ENCODE assay signal across 27 mouse cellular contexts in the genomic region with DNA sequence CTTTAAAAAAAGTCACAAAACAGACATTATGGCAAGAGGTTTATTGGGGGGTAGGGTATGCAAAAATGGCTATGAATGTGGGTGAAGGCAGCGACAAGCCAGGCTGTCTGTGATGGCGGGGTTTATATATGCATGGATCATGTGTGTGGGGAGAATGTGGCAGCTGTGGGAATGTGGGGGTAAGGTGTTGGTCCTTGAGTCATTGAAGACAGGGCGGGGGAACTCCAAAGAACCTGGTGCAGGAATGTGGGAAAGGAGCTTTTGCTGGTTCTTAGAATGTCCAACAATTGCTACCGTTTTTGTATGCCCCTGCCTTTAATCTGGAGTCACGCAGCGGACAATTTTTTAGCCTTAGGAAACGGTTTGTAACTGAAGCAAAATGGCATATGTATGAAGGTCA. TPM values are rescaled to one million over a fixed set of nuclear protein-coding genes. Genes with fewer than 3 reads are reported as not detected.
DNase-seq lines count a peak whose midpoint lies in the region; ATAC-seq and TF ChIP-seq lines count a peak whose summit lies in the region.
"Had no signal": no experiment of that assay in that cellular context is flagged by ENCODE, and none has a peak within 500 bp of the region (broad histone marks: within the 10 kb centered on the region; RNA-seq: fewer than 3 reads in every experiment).

No protein-coding gene starts in this region.

- no peak for DNase-seq in frontal cortex, postnatal 14 days (ENCODE audit: low spot score in 2 of 2)
- DNase-seq in R1 (ENCODE audit: low read depth, low spot score) = peak; percentile 73
- DNase-seq in telencephalon, adult 2 months (ENCODE audit: low read depth, low spot score) = peak; percentile 24
- no peak for DNase-seq in gastrocnemius, postnatal 36 days
- DNase-seq: adrenal gland, adult 2 months; adrenal gland, postnatal 14 days; cerebellum, adult 11-12 months; cerebellum, adult 8-10 months; cerebellum, postnatal 10 days; cerebellum, postnatal 36 days; embryo, embryonic 11 days; gastrocnemius, adult 2 months; gastrocnemius, postnatal 14 days; heart, adult 2 months; heart, postnatal 14 days had no signal

- no peaks in the 10 kb centered on the region for H3K27me3 ChIP-seq in E14TG2a.4 (ENCODE audit: insufficient read depth, low read length)
- H3K27me3 ChIP-seq: forebrain, embryonic 15.5 days; heart, embryonic 13.5 days; hindbrain, embryonic 12.5 days; hindbrain, embryonic 15.5 days had no signal

- peak; percentile 56 for ATAC-seq in frontal cortex, adult (ENCODE audit: low TSS enrichment)
- no peak for ATAC-seq in megakaryocyte, adult 5-6 weeks (ENCODE audit: poor library complexity, severe bottlenecking)
- ATAC-seq: forebrain, embryonic 15.5 days had no signal

- intact Hi-C loops in gastrocnemius, postnatal 36 days (cut with DNase I) = no loop called here

- H3K36me3 ChIP-seq in E14TG2a.4 (ENCODE audit: insufficient read depth, low read length) = peaks cover 59% of the 10 kb centered on the region
- H3K36me3 ChIP-seq: embryonic facial prominence, embryonic 10.5 days; embryonic facial prominence, embryonic 13.5 days; forebrain, embryonic 12.5 days; forebrain, embryonic 15.5 days; heart, embryonic 10.5 days; heart, embryonic 13.5 days; hindbrain, embryonic 12.5 days; hindbrain, embryonic 15.5 days had no signal

- TF ChIP-seq CTCF in E14TG2a.4 (conservative IDR thresholded peaks at IDR 0.05; ENCODE audit: low read length) = no peak

- H3K9me3 ChIP-seq in E14TG2a.4 (ENCODE audit: low read length) = no peaks in the 10 kb centered on the region
- H3K9me3 ChIP-seq: embryonic facial prominence, embryonic 10.5 days; embryonic facial prominence, embryonic 13.5 days; forebrain, embryonic 12.5 days; forebrain, embryonic 15.5 days; heart, embryonic 10.5 days; heart, embryonic 13.5 days; hindbrain, embryonic 12.5 days; hindbrain, embryonic 15.5 days had no signal

- peak overlapping the region; percentile 52 for H3K4me3 ChIP-seq in E14TG2a.4 (replicated peaks; ENCODE audit: low read length)
- H3K4me3 ChIP-seq: embryonic facial prominence, embryonic 10.5 days; embryonic facial prominence, embryonic 13.5 days; erythroblast, embryonic 14.5 days; forebrain, embryonic 12.5 days; forebrain, embryonic 15.5 days; gastrocnemius, adult 2 months; heart, adult 2 months; heart, embryonic 10.5 days; heart, embryonic 13.5 days; hindbrain, embryonic 12.5 days; hindbrain, embryonic 15.5 days had no signal

- peaks cover 98% of the 10 kb centered on the region for H3K4me1 ChIP-seq in E14TG2a.4 (replicated peaks; ENCODE audit: low read depth, low read length)
- H3K4me1 ChIP-seq: forebrain, embryonic 15.5 days; hindbrain, embryonic 15.5 days had no signal

RNA-seq across cellular contexts. Expression of a gene that starts 44.5 kb away (rescaled TPM):
- 1 to 10 TPM; 6.4 to 6.5 TPM for total RNA-seq in gastrocnemius, postnatal 36 days (2021)
- total RNA-seq in megakaryocyte, adult 5-6 weeks (2015) = 22.7 and 23.6 TPM in 2 replicates
- total RNA-seq in megakaryocyte, adult 5-6 weeks (2017) = 11.7 and 15.3 TPM in 2 replicates

Comparison
In these comparisons a context has a peak if more than half of its experiments do, and no peak if none do; other contexts are left out.
1. DNase-seq: peak in R1 (single experiment) and telencephalon, adult 2 months (single experiment); none in frontal cortex, postnatal 14 days (0 of 2) and gastrocnemius, postnatal 36 days (0 of 2).